1 mouse cellular context compared by ENCODE assay signal in the genomic region with DNA sequence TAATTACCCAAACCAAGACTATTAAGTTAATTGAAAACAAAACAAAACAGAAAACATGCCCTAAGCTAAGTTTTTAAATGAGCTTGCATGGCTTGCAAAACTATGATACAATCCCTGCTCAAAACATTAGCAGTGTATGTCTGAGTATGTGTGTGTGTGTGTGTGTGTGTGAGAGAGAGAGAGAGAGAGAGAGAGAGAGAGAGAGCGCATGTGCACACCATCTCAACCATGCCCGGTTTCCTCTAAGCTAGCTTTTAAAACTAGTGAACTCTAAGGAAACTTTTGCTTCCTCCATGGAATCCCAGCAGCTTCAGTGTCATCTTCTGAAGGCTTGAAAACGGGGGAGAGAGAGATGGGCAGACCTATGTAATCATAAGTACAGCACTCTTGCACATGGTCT.
TF ChIP-seq lines count a peak whose summit lies in the region.

No protein-coding gene starts in this region.

TF ChIP-seq in MEL, 35 proteins besides CTCF, POLR2A, EP300 and RAD21 (continued from another document):
- TF ChIP-seq SIN3A (IDR thresholded peaks at IDR 0.05; ENCODE audit: low read length): no peak
- TF ChIP-seq POLR2AphosphoS2 (IDR thresholded peaks at IDR 0.05; ENCODE audit: low read length): no peak
- no peak for TF ChIP-seq POLR2AphosphoS5 (IDR thresholded peaks at IDR 0.05; ENCODE audit: borderline replicate concordance, low read depth, low read length)
- no peak for TF ChIP-seq SMC3 (IDR thresholded peaks at IDR 0.05; ENCODE audit: low read depth, low read length)
- no peak for TF ChIP-seq BHLHE40 (IDR thresholded peaks at IDR 0.05; ENCODE audit: borderline replicate concordance, low read depth, low read length)
- TF ChIP-seq NRF1 (IDR thresholded peaks at IDR 0.05; ENCODE audit: insufficient read depth, low read depth, low read length, poor library complexity, severe bottlenecking): peak; percentile 51
- 0 out of 2 replicates have a peak, but pooled peaks have one; percentile 4 for TF ChIP-seq TCF12 (IDR thresholded peaks at IDR 0.05; ENCODE audit: low read depth, low read length)
- TF ChIP-seq ELF1 (IDR thresholded peaks at IDR 0.05; ENCODE audit: low read depth, low read length): no peak
- TF ChIP-seq RCOR1 (IDR thresholded peaks at IDR 0.05; ENCODE audit: low read depth, low read length): no peak
- TF ChIP-seq JUND (IDR thresholded peaks at IDR 0.05; ENCODE audit: low read depth, low read length): peak; percentile 88
- 0 out of 2 replicates have a peak, but pooled peaks have one; percentile 19 for TF ChIP-seq ETS1 (IDR thresholded peaks at IDR 0.05; ENCODE audit: low read depth, low read length)
- TF ChIP-seq MAZ (IDR thresholded peaks at IDR 0.05; ENCODE audit: low read depth, low read length): no peak
- TF ChIP-seq ZKSCAN1 (IDR thresholded peaks at IDR 0.05; ENCODE audit: low read depth, low read length): no peak
- no peak; the same call in none of the 2 replicates for TF ChIP-seq MYC (IDR thresholded peaks at IDR 0.05; ENCODE audit: low read depth, low read length)
- TF ChIP-seq MEF2A (IDR thresholded peaks at IDR 0.05; ENCODE audit: extremely low read depth, insufficient replicate concordance, low read depth, low read length, poor library complexity, severe bottlenecking): no peak
